Mouse (Mus musculus) activated CD4-positive, CD25-positive, alpha-beta regulatory T cell, adult 4 months (primary cell): Measurements from ENCODE around the gene Boll. TPM values are rescaled to one million over a fixed set of nuclear protein-coding genes. Genes with fewer than 3 reads are reported as not detected.
A peak's percentile ranks its signal among the peaks of the same experiment; 100 is the strongest.

Experiments
- ATAC-seq: one replicate; pipeline ENCODE4 v1.8.0; 2017
- polyA plus RNA-seq, 2 experiments: library from polyadenylated mRNA; unstranded; fragments of 100-300 nt; shearing (Covaris generic); gene quantifications; one replicate each; pipeline ENCODE4 v1.2.1; 2017

Gene Boll
- polyA plus RNA-seq, 2 experiments from 2014 or later, result 0.33 TPM; not detected in 1

GRCm38 (mm10) chr1:55237643-55238161 is 125.6 kb downstream of the Boll start:
- no peak for ATAC-seq

GRCm38 (mm10) chr1:55236890-55237642 is 126.2 kb downstream of the Boll start, which contains the start of gene Mars2:
Mars2 (plus strand) TSS chr1:55237177.
- peak; percentile 88 for ATAC-seq

GRCm38 (mm10) chr1:55236487-55236886 is 126.8 kb downstream of the Boll start:
- ATAC-seq, result no peak

- ATAC-seq, result no peak
Observed at GRCm38 (mm10) chr1:55234910-55235520, 128.3 kb downstream of the Boll start.

- ATAC-seq, result no peak
Observed at GRCm38 (mm10) chr1:55228256-55228884, 134.9 kb downstream of the Boll start.

GRCm38 (mm10) chr1:55227376-55227775 is 135.9 kb downstream of the Boll start:
- no peak for ATAC-seq

GRCm38 (mm10) chr1:55226011-55226857 is 137.0 kb downstream of the Boll start, which contains the start of gene Rftn2:
Rftn2 (minus strand) TSS chr1:55226782.
- ATAC-seq, result no peak

GRCm38 (mm10) chr1:55225398-55225797 is 137.9 kb downstream of the Boll start:
- ATAC-seq, result no peak

- no peak for ATAC-seq
Observed at GRCm38 (mm10) chr1:55224111-55224510, 139.2 kb downstream of the Boll start.

- ATAC-seq, result no peak
Observed at GRCm38 (mm10) chr1:55223026-55223425, 140.2 kb downstream of the Boll start.

- no peak for ATAC-seq
Observed at GRCm38 (mm10) chr1:55221352-55221751, 141.9 kb downstream of the Boll start.

- ATAC-seq, result no peak
Observed at GRCm38 (mm10) chr1:55217191-55217590, 146.1 kb downstream of the Boll start.

- peak; percentile 95 for ATAC-seq
Observed at GRCm38 (mm10) chr1:55215185-55215813, 148.0 kb downstream of the Boll start.

GRCm38 (mm10) chr1:55213936-55214335 is 149.3 kb downstream of the Boll start:
- no peak for ATAC-seq

- no peak for ATAC-seq
Observed at GRCm38 (mm10) chr1:55213475-55213874, 149.8 kb downstream of the Boll start.

- no peak for ATAC-seq
Observed at GRCm38 (mm10) chr1:55212771-55213170, 150.5 kb downstream of the Boll start.

- ATAC-seq, result no peak
Observed at GRCm38 (mm10) chr1:55211081-55211480, 152.2 kb downstream of the Boll start.

GRCm38 (mm10) chr1:55210202-55210965 is 152.9 kb downstream of the Boll start:
- peak; percentile 69 for ATAC-seq

GRCm38 (mm10) chr1:55208500-55209140 is 154.6 kb downstream of the Boll start:
- peak; percentile 24 for ATAC-seq

- no peak for ATAC-seq
Observed at GRCm38 (mm10) chr1:55207561-55207960, 155.7 kb downstream of the Boll start.
